Mouse (Mus musculus) ovary, postnatal 10 days (tissue): ENCODE measurements at regions not wholly inside any gene's neighbourhood (a gene's known extent, or its start where the extent isn't known, plus 50 kb on each side); places are given as distances from the start of the nearest gene placed in this dataset.

Source experiments
- DNase-seq: peaks from one replicate; pipeline ENCODE4 v3.0.0; 2022; ENCODE audit warnings: low spot score

DNA sequence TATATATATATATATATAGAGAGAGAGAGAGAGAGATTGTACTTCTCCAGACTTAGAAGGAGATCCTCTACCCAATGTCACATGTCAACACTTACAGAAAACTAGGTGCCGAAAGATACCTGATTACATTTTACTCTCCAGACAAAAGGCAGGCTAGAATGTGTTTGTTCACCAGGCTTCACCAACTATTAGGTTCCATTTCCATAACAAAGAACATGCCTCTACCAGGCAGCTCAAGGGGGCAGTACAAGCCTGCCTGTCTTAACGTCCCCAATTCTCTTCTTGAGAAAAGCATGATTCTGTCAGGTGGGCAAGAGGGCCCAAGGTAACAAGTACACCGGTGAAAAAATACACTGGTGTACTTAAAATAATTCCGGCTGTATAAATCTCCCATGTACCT lies 72.8 kb upstream of the Med14 start:
- DNase-seq: no peak

- DNase-seq: no peak
Measured at GRCm38 (mm10) chrX:12832709-12833108, 70.8 kb upstream of the Med14 start.

DNA sequence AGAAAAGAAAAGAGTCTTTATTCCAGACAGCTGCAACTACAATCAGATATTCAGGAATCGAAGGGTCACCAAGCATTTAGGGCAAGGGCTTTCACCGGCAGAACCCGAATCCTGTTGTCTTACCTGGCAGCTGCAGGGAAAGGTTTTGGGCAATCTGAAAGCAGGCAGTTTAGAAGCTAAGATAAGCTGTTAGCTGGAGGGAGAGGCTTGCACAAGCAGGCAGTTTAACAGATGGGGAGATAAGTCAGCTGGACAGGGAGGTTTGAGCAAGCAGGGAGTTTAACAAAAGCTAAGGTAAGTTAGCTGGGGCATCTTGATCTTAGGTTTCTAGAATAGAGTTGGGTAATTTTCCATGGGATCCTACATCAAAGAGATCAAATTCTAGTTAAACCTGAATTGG lies 67.3 kb upstream of the Med14 start:
- no peak for DNase-seq

DNA sequence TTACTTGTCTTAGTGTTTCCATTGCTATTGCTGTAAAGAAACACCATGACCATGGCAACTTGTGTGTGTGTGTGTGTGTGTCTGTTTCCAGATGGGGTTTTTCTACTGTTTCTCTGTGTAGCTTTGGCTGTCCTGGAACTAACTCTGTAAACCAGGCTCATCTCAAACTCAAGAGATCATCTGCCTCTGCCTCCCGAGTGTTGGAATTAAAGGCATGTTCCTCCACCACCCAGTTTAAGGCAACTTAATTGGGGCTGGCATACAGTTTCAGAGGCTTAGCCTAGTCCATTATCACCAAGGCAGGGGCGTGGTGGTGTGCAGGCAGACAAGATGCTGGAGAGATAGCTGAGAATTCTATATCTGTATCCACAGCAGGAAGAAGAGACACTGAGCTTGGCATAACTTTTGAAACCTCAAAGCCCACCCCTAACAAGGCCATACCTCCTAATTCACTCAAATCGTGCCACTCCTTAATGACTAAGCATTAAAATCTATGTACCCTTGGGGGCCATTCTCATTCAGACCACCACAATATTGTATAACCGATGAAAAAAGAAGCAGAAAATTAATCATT lies 65.5 kb upstream of the Med14 start:
- no peak for DNase-seq

DNA sequence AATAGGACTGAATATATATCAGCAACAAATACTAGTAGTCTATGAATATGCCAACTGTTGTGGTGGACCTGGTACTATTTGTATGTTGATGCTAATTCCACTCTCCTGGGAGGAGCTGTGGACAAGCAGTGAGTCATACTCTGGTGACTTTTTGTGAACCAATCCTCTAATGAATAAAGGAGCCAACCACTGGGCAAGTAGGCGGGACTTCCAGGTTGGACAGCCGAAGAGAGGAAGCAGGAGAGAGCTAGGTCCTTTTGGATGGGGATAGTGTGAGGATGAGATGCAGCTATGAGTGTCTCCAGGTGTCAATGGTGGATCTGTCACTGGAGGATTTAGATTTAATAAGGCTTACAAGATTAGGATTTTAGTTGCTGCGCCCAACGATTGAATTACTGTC lies 64.8 kb upstream of the Med14 start:
- no peak for DNase-seq

DNA sequence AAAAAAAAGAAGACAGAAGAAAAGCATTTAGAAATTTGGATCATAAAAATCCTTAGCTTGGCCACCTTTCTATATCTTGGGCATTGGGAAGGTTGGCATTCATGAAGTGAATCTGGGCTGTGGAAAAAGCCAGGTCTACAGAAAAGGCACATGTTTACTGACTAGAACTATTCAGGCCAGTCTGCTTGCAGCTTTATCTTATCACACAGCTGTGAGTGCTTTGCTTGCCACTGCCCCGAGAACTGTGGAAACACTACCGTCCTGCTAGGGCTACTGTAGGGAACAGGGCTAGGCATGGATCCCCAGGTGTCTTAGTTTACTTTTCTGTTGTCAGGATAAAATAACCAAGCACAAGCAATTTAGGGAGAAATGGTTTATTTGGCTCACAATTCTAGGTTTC lies 63.4 kb upstream of the Med14 start:
- no peak for DNase-seq

DNA sequence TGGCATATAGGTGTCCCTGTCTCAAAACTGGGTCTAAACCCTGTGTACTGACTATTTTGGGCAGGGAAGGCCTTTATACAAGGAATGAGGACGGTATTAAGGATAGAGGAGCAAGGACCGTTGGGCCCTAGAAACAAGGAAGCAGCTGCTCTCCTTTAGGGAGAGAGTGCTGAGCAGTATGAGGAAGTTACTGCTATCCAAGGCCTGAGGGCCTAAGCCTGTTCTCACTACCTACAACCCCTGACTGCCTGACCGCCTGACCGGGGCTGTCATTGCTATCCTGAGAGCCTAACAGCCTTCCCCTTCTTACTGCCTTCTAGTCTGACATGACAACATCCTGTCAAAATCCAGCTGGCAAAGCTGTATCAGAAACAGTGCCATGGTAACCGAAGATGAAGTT lies 62.6 kb upstream of the Med14 start:
- DNase-seq: no peak

DNA sequence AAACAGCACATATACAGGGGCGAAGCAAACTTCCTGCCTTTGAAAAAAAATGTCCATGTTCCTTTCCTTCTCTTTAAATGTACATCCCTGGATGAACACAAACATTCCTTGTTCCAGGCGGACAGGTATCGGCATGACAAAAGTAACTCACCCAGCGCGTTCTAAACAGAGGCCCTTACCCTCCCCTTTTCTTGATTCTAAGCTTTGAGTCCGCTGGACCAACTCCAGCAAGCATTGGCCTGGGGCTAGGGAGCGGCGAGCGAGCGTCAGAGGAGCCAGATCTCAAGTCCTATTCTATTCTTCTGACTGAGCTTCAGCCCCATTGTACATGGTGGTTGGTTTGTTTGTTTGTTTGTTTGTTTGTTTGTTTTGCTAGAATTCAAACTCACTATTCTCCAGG lies 60.9 kb upstream of the Med14 start:
- DNase-seq: no peak

- no peak for DNase-seq
Measured at GRCm38 (mm10) chrX:12813083-12813660, 51.3 kb upstream of the Med14 start.
